Mouse (Mus musculus): ENCODE data around the gene Gcnt4. TPM values are rescaled to one million over a fixed set of nuclear protein-coding genes. Genes with fewer than 3 reads are reported as not detected.

Gene Gcnt4
- total RNA-seq, 4 experiments from 2014 or later, result 0.05 TPM; not detected in 3

GRCm38 (mm10) chr13:96990561-96991265 is 66.2 kb downstream of the Gcnt4 start:
- no peak for DNase-seq (ENCODE audit: low spot score in 2 of 2)

GRCm38 (mm10) chr13:96993291-96993989 is 69.0 kb downstream of the Gcnt4 start:
- DNase-seq (ENCODE audit: low spot score in 2 of 2), result no peak

- DNase-seq (ENCODE audit: low spot score in 2 of 2), result no peak
These were observed 70.8 kb downstream of the Gcnt4 start for GRCm38 (mm10) chr13:96995243-96995642.

- no peak for DNase-seq (ENCODE audit: low spot score in 2 of 2)
These were observed 72.6 kb downstream of the Gcnt4 start for GRCm38 (mm10) chr13:96997080-96997479.

Other genes with a start within 250 kb of the Gcnt4 start
- gene Ankrd31, start 176.4 kb upstream of the Gcnt4 start, total RNA-seq (2022), result not detected
- not detected for gene 1700029F12Rik, start 109.7 kb downstream of the Gcnt4 start, total RNA-seq (2022)
- under 1 TPM in 1 of 4 experiments, not detected in 3; 0.12 TPM for gene Fam169a, start 142.6 kb downstream of the Gcnt4 start, total RNA-seq (2022)
- 1 to 10 TPM in 2 of 4 experiments, under 1 TPM in 1, not detected in 1; 0.31 to 8.1 (median 5.0) TPM for gene Gm6169, start 174.5 kb downstream of the Gcnt4 start, total RNA-seq (2022)
- 10 to 100 TPM; 46.6 to 53.9 (median 51.7) TPM for gene Gfm2, start 213.2 kb downstream of the Gcnt4 start, total RNA-seq (2022)
- 10 to 100 TPM; 32.5 to 42.2 (median 36.2) TPM for gene Nsa2, start 213.2 kb downstream of the Gcnt4 start, total RNA-seq (2022)

Measured in gastrocnemius, adult 8-10 months (tissue).